Mouse (Mus musculus) ES-E14 (cell line): ENCODE measurements around the gene Rec114. TPM values are rescaled to one million over a fixed set of nuclear protein-coding genes. Genes with fewer than 3 reads are reported as not detected.

ENCODE experiments used
- DNase-seq: peaks from one replicate; pipeline ENCODE4 v3.0.0-alpha.2; 2013; ENCODE audit warnings: low read depth, low spot score
- H3K27ac ChIP-seq: 2 replicates; pipeline ENCODE4 v1.5.1; 2012; ENCODE audit warnings: low read depth, mild to moderate bottlenecking, low read length, moderate library complexity, mixed read lengths; ENCODE audit not compliant: poor library complexity, insufficient read depth, severe bottlenecking
- H3K36me3 ChIP-seq: 2 replicates; pipeline ENCODE4 v1.6.1; 2012; ENCODE audit warnings: mild to moderate bottlenecking, low read length, moderate library complexity, mixed read lengths; ENCODE audit not compliant: control insufficient read depth, poor library complexity, insufficient read depth, severe bottlenecking
- H3K4me1 ChIP-seq, 2 experiments: fragments of 150-350 bp in 1 of 2; sonication (generic) in 1 of 2; 2 replicates each; pipeline ENCODE4 v1.6.1; 2012; ENCODE audit warnings: low read length in 2 of 2, mild to moderate bottlenecking in 1 of 2, mixed read lengths in 1 of 2; ENCODE audit not compliant: control insufficient read depth in 2 of 2, insufficient read depth in 2 of 2, poor library complexity in 1 of 2
- H3K4me3 ChIP-seq, 2 experiments: fragments of 150-350 bp in 1 of 2; sonication (generic) in 1 of 2; 2 replicates each; pipeline ENCODE4 v1.5.1; 2012; ENCODE audit warnings: low read length in 2 of 2, low read depth in 1 of 2, mild to moderate bottlenecking in 1 of 2, mixed read lengths in 1 of 2; ENCODE audit not compliant: insufficient read depth in 1 of 2, poor library complexity in 1 of 2, severe bottlenecking in 1 of 2
- H3K9ac ChIP-seq: 2 replicates; pipeline ENCODE4 v1.6.1; 2012; ENCODE audit warnings: low read depth, mild to moderate bottlenecking, low read length, mixed read lengths; ENCODE audit not compliant: poor library complexity, insufficient read depth, severe bottlenecking
- H3K9me3 ChIP-seq: fragments of 150-350 bp; sonication (generic); 2 replicates; pipeline ENCODE4 v1.6.1; 2012; ENCODE audit warnings: low read depth, mild to moderate bottlenecking, low read length; ENCODE audit not compliant: control insufficient read depth, insufficient read depth
- CHD2 ChIP-seq: IDR thresholded peaks from 2 replicates; pipeline ENCODE4 v1.6.1; 2014; ENCODE audit warnings: mild to moderate bottlenecking, low read depth, low read length, inconsistent platforms
- HCFC1 ChIP-seq: IDR thresholded peaks from 2 replicates; pipeline ENCODE4 v1.6.1; 2012; ENCODE audit warnings: low read length, inconsistent platforms, borderline replicate concordance; ENCODE audit not compliant: insufficient read depth
- MAFK ChIP-seq: IDR thresholded peaks from 2 replicates; pipeline ENCODE4 v1.6.1; 2014; ENCODE audit warnings: mild to moderate bottlenecking, low read depth, low read length, inconsistent platforms; ENCODE audit not compliant: insufficient read depth
- ZC3H11A ChIP-seq: IDR thresholded peaks from 2 replicates; pipeline ENCODE4 v1.6.1; 2012; ENCODE audit warnings: low read depth, mild to moderate bottlenecking, inconsistent platforms, low read length, borderline replicate concordance
- ZNF384 ChIP-seq: IDR thresholded peaks from 2 replicates; pipeline ENCODE4 v1.6.1; 2012; ENCODE audit warnings: low read depth, low read length, inconsistent platforms
- in situ Hi-C, 2 experiments: fragments of 600-800 bp; cut with MboI; formaldehyde crosslinking; loops; one replicate each; pipeline ENCODE4 v1.15.1; 2025; ENCODE audit warnings: low sequenced_read_pairs in 2 of 2, inconsistent platforms in 1 of 2; ENCODE audit not compliant: unreplicated experiment in 2 of 2
- total RNA-seq: library from RNA; depleted of rRNA; stranded (reverse); fragments of 300-350 nt; gene quantifications from 2 replicates; pipeline ENCODE4 v1.2.3, GENCODE M21; 2012

The Rec114 gene
- total RNA-seq, 1 experiment: 16.7 TPM

DNA sequence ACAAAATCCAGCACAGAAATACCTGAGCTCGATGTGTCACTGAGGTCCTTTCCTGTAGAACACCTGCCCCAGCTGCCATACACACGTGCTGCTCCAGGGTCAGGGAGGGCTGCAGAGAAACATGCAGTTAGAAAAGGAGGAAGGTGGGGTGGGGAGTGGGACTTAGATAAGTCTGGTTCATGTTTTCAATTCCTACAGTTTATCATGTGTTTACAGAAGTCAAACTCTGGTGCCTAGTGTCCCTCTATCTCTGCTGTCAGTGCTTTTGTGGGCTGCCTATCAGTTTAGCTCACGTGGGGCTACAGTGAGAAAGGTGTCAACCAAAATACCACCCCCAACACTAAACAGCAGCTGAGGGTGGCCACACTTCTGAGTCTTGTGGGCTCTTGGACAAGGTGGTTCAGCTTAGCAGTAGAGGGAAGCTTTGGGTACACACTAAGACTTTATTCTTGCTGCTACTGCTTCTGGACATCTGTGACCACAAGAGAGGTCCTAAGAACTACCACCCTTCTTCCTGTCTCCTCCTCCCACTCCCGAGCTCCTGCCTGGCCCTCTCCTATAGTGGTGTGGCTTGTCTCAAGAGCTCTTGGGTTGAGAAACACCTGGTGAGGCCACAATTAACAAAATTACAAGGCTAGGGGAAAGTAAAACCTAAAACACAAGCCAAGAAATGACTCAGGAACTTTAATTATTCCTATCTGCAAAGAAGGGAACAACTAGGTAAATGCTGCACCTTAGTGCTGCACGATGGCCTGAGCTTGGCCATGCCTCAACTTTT, 85.8 kb downstream of the Rec114 start:
- no peak overlapping the region for H3K9ac ChIP-seq
- no peaks in the 10 kb centered on the region for H3K4me1 ChIP-seq
- peaks cover 6% of the 10 kb centered on the region; the same call in 1 of the 2 replicates for H3K36me3 ChIP-seq
- H3K4me3 ChIP-seq: no peak overlapping the region
- in situ Hi-C loops: no loop called here
- no peak overlapping the region for H3K27ac ChIP-seq
- TF ChIP-seq HCFC1: no peak
- TF ChIP-seq ZC3H11A: no peak
- no peak for TF ChIP-seq ZNF384
- no peak for TF ChIP-seq MAFK
- no peak for TF ChIP-seq CHD2
- no peaks in the 10 kb centered on the region for H3K9me3 ChIP-seq
- DNase-seq: no peak

DNA sequence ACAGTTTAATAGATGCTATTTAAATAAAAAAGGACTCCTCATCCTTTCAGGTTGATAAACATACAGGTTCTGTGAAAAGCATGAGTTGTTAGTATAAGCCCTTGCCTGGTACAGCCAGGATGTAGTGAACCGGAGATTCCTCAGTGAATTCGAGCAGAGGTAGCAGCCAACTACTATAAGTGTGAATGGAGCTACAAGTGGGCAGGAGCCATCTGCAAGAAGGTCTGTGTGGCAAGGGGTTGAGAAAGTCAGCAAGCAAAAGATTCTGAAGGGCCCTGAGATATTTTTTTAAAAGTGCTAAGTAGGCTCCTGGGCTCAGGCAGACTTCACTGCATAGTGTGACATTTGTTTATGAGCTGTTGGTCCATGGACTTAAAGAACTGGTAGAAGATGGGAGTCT, 86.9 kb downstream of the Rec114 start:
- H3K4me1 ChIP-seq: no peaks in the 10 kb centered on the region
- DNase-seq: no peak
- H3K27ac ChIP-seq: no peak overlapping the region
- in situ Hi-C loops: no loop called here
- H3K9ac ChIP-seq: no peak overlapping the region
- no peak overlapping the region for H3K4me3 ChIP-seq
- TF ChIP-seq ZC3H11A (no peak), HCFC1 (no peak), MAFK (no peak), ZNF384 (no peak), CHD2 (no peak)
- H3K9me3 ChIP-seq: no peaks in the 10 kb centered on the region
- H3K36me3 ChIP-seq: peaks cover 6% of the 10 kb centered on the region

DNA sequence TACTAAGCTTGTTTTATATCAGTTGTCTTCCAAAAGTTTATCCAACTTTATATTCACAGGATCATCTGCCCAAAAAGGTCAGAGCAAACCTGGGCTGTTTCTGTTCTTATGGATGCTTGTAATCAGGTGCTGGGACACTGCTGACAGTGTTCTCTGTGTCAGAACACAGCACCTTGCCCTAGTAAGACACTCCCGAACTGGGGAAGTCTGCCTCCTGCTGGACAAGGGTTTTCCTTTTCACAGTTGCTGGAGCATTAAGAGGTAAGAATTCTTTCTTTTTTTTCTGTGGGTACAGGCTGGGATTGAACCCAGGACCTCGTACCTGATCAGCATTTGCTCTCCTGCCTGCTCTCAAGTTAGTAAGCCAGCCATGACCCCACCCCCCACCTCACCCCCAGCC, 87.4 kb downstream of the Rec114 start:
- Histone ChIP-seq H3K27ac (no peak overlapping the region), H3K4me1 (no peaks in the 10 kb centered on the region), H3K36me3 (peaks cover 6% of the 10 kb centered on the region), H3K4me3 (no peak overlapping the region), H3K9me3 (no peaks in the 10 kb centered on the region), H3K9ac (no peak overlapping the region)
- TF ChIP-seq ZC3H11A: no peak
- TF ChIP-seq MAFK: no peak
- no peak for TF ChIP-seq ZNF384
- no peak for TF ChIP-seq CHD2
- TF ChIP-seq HCFC1: no peak
- in situ Hi-C loops: no loop called here
- no peak for DNase-seq

DNA sequence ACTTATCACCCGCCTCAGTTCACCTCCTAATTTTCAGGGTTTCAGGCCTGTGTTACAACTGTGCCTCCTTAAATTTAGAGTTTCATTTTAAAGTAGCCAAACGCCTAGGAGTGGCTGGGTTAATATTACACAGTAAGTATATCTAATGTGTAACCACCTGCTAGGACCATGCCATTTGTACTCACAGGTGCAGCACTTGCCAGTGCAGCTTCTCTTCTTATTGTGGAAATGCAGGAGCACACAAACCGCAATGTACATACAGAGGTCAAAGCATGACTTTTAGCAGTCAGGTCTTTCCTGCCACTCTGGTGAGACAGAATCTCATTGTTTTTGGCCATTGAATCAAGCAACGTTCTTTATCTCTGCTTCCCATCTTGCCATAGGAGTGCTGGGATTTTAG, 89.3 kb downstream of the Rec114 start:
- Histone ChIP-seq H3K9ac (no peak overlapping the region), H3K36me3 (peaks cover 4% of the 10 kb centered on the region; the same call in 1 of the 2 replicates), H3K4me1 (no peaks in the 10 kb centered on the region), H3K9me3 (no peaks in the 10 kb centered on the region), H3K27ac (no peak overlapping the region), H3K4me3 (no peak overlapping the region)
- no peak for DNase-seq
- TF ChIP-seq ZNF384 (no peak), MAFK (no peak), CHD2 (no peak), ZC3H11A (no peak), HCFC1 (no peak)
- in situ Hi-C loops: no loop called here

DNA sequence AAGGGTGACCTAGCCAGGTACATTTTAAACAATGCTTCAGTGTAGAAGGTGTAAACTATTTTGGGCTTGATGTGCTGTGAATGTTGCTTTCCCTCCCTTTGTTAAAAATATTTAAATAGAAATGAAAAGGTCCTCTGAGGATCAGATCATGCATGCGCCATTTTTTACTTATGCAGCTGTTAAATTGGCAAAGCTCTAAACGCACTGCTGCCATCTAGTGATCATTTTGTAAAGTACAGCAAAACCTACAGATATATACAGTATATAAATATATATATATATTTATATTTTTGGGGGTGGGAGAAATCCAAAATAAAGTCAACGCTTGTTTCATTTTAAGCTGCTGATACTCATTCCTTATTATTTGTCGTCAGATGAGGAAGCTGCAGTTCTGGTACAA, 91.8 kb downstream of the Rec114 start:
- Histone ChIP-seq H3K9ac (no peak overlapping the region), H3K4me3 (no peak overlapping the region), H3K9me3 (no peaks in the 10 kb centered on the region), H3K4me1 (peaks cover 3 to 10% of the 10 kb centered on the region in 2 experiments; a peak in 3 of 4 replicates), H3K27ac (no peak overlapping the region), H3K36me3 (peaks cover 2% of the 10 kb centered on the region)
- peak; percentile 40 for DNase-seq
- TF ChIP-seq HCFC1: no peak
- no peak for TF ChIP-seq MAFK
- TF ChIP-seq ZNF384: no peak
- no peak for TF ChIP-seq CHD2
- TF ChIP-seq ZC3H11A: no peak
- in situ Hi-C loops: no loop called here
